Mouse (Mus musculus) heart, embryonic 10.5 days (tissue): ENCODE results near the gene St5. TPM values are rescaled to one million over a fixed set of nuclear protein-coding genes. Genes with fewer than 3 reads are reported as not detected.

Experiments used
- DNase-seq: peaks from one replicate; pipeline ENCODE4 v3.0.0-alpha.2; 2017; ENCODE audit warnings: low spot score
- H3K27ac ChIP-seq: fragments of 300-500 bp; sonication (generic); 2 replicates; pipeline ENCODE4 v1.5.1; 2016; ENCODE audit warnings: mild to moderate bottlenecking
- H3K27me3 ChIP-seq: fragments of 300-500 bp; sonication (generic); 2 replicates; pipeline ENCODE4 v1.6.1; 2016; ENCODE audit warnings: mild to moderate bottlenecking; ENCODE audit not compliant: poor library complexity, insufficient read depth, severe bottlenecking
- H3K36me3 ChIP-seq: fragments of 300-500 bp; sonication (generic); 2 replicates; pipeline ENCODE4 v1.6.1; 2016; ENCODE audit warnings: mild to moderate bottlenecking, moderate library complexity
- H3K4me1 ChIP-seq: fragments of 300-500 bp; sonication (generic); 2 replicates; pipeline ENCODE4 v1.6.1; 2016; ENCODE audit warnings: mild to moderate bottlenecking
- H3K4me3 ChIP-seq: fragments of 300-500 bp; sonication (generic); 2 replicates; pipeline ENCODE4 v1.5.1; 2016; ENCODE audit warnings: mild to moderate bottlenecking, moderate library complexity
- H3K9me3 ChIP-seq: fragments of 300-500 bp; sonication (generic); 2 replicates; pipeline ENCODE4 v1.6.1; 2016; ENCODE audit warnings: mild to moderate bottlenecking, moderate library complexity
- WGBS: fragments of 180-500 bp; shearing (Covaris S2); methylation state at CpG from one replicate; pipeline ENCODE4 v1.1.7; 2016; 5-methylcytosine and 5-hydroxymethylcytosine counted together
- polyA plus RNA-seq: library from polyadenylated mRNA; unstranded; fragments of >200 nt; fragmentation: Nextera tagmentation; extraction: Ambion mirVana; gene quantifications from 2 replicates; pipeline ENCODE4 v1.2.1, GENCODE M21; 2016

Gene St5
- polyA plus RNA-seq, 1 experiment from 2014 or later: 39.9 TPM

DNA sequence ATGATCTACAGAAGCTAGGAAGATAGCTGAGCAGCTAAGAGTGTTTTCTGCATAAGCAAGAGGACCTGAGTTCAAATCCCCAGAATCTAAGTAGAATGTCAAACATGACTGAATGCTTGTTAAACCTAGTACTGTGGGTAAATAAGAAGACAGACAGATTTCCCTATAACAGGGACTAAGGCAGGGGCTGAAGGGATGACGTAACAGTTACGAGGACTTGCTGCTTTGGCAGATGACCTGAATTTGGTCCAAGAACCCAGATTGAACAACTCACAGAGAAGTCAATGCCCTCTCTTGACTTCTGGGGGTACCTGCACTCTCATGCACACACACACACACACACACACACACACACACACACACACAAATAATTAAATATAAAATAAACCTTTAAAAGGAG, 93.1 kb downstream of the St5 start:
- Histone ChIP-seq H3K9me3 (no peaks in the 10 kb centered on the region), H3K4me1 (peaks cover 76% of the 10 kb centered on the region), H3K4me3 (no peak overlapping the region), H3K27ac (no peak overlapping the region; the same call in 1 of the 2 replicates), H3K27me3 (no peaks in the 10 kb centered on the region), H3K36me3 (no peaks in the 10 kb centered on the region)
- WGBS: 90% methylated on average over 2 of the region's 2 CpGs
- no peak for DNase-seq

DNA sequence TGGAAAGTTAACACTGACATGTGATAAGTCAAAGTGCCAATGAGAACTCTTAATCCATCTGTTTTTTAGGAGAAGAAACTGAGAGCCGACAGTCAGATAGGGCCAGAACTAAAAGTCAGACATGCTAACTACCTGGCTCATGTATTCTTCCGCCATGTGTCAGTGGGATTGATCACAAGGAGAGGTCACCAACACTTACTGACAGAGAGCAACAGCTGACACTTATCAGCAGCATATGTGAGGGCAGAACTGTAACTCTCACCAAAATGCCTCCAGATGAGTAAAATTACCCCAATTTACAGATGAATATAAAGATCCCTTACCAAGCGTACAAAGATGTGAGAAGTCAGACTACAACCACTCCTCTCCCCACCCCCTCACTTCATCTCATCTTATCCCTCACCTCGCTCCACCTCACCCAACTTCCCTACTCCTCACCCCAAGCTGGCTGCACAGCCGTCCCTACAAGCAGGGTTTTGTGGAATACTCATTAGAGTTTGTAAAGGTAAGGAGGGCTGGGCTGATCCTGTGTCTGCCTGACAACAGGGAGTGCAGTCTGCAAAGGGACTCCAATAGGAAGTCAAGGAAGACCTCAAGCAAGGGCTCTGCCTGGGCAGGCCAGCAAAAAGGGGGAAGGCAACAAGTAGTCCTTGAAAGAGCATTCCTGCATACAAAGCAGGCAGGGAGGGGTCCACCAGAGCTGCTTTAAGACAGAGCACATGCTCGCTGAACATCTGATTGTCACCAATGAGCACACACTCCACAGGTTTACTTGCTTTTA, 93.7 kb downstream of the St5 start:
- no peak for DNase-seq
- 65% methylated on average over 6 of the region's 6 CpGs for WGBS
- Histone ChIP-seq H3K4me1 (peaks cover 70% of the 10 kb centered on the region), H3K27ac (peak overlapping the region; percentile 53), H3K4me3 (no peak overlapping the region), H3K36me3 (no peaks in the 10 kb centered on the region), H3K9me3 (no peaks in the 10 kb centered on the region), H3K27me3 (no peaks in the 10 kb centered on the region)

DNA sequence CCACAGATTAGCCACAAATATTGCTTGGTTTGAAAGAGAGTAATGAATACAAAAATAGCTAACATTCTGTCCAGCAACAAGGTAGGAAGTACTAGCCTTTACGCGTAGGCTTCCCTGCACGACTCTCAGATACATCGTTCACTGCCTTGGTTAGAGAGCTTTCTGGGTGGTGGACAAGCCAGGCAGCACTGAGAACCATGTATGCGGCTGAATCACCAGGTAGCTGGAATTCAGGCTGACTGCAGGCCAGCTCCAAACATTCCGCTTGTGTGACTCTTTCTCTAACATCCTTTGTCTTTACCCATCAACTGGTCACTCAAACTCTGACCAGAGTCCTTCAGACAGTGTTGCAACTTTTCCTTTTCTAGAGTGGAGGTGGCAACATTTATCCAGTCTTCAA, 94.6 kb downstream of the St5 start:
- H3K27ac ChIP-seq: peak overlapping the region; percentile 75; the same call in 1 of the 2 replicates
- no peaks in the 10 kb centered on the region for H3K36me3 ChIP-seq
- H3K4me3 ChIP-seq: no peak overlapping the region
- 84% methylated on average over 6 of the region's 6 CpGs for WGBS
- H3K4me1 ChIP-seq: peaks cover 62% of the 10 kb centered on the region
- no peaks in the 10 kb centered on the region for H3K9me3 ChIP-seq
- H3K27me3 ChIP-seq: no peaks in the 10 kb centered on the region
- DNase-seq: no peak

DNA sequence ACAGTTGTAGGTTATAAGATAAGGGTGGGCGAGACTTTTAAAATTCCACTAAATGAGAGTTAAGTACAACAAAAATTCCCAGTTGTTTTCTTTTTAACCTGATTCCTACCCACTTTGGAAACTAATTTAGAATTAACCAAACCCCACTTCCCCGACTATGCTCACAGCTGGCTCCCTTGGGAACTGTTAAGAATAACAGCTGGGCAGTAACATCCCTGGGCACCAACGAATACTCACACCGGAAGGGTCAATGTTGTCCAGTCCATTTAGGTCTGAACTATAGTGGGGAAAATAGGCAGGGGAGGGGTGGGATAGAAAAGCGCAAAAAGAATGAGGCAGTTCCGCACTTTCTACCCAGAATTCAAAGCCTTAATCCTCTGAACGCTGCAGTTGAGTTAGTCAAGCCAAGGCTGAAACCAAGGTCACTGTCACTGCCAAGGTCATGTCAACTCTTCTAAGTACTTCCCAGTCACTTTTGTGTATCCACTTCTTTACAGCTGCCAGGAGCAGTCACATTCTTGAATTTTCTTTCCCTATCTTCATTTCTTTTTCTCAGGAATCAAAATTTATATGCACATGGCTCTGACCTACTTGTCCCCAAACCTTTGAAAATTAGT, 96.3 kb downstream of the St5 start:
- Histone ChIP-seq H3K9me3 (no peaks in the 10 kb centered on the region), H3K4me1 (peaks cover 54% of the 10 kb centered on the region), H3K36me3 (no peaks in the 10 kb centered on the region), H3K27me3 (no peaks in the 10 kb centered on the region), H3K4me3 (no peak overlapping the region), H3K27ac (peak overlapping the region; percentile 75)
- 66% methylated on average over 7 of the region's 7 CpGs for WGBS
- DNase-seq: no peak

DNA sequence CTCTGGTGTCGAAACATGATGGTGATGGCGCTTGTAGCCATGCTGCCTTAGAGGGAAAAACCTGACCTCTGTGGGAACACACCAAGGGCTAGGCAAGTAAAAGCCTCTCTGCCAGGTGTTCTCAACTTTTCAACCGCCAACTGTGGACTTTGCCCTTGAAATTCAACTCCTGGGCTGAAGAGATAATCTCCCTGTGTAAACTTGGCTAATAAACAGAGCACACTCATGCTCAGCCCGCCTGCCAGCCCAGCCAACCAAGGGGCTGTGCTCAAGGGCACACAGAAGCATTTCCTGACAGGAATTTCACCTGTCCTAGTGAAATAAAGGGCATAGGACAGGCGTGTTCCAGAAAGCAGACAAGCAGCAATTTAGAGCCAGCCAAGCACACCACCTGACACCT, 100.8 kb downstream of the St5 start:
- Histone ChIP-seq H3K9me3 (no peaks in the 10 kb centered on the region), H3K27ac (peak overlapping the region; percentile 44), H3K4me1 (peaks cover 41% of the 10 kb centered on the region), H3K4me3 (no peak overlapping the region), H3K36me3 (no peaks in the 10 kb centered on the region), H3K27me3 (no peaks in the 10 kb centered on the region)
- WGBS: 64% methylated on average over 5 of the region's 5 CpGs
- no peak for DNase-seq

DNA sequence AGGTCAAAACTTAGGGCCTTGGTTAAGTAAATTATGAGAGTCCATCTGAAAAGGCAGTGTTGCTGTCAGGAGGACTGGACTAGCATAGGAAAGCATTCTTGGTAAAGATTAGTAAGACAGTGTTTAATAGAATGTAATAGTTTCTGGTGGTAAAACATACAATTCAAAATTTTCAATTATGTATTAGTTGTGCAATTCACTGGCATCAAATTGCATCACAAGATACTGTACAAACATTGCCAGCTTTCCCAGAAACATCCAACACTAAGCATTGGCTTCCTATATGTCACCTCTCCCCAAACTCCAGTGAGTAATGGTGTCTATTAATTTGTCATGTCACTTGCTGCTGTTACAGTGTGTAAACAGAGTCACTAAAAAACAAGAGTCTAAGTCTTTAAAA, 101.4 kb downstream of the St5 start:
- DNase-seq: no peak
- Histone ChIP-seq H3K4me1 (peaks cover 35% of the 10 kb centered on the region), H3K4me3 (no peak overlapping the region), H3K27me3 (no peaks in the 10 kb centered on the region), H3K36me3 (no peaks in the 10 kb centered on the region), H3K9me3 (no peaks in the 10 kb centered on the region), H3K27ac (peak overlapping the region; percentile 44; the same call in 1 of the 2 replicates)

DNA sequence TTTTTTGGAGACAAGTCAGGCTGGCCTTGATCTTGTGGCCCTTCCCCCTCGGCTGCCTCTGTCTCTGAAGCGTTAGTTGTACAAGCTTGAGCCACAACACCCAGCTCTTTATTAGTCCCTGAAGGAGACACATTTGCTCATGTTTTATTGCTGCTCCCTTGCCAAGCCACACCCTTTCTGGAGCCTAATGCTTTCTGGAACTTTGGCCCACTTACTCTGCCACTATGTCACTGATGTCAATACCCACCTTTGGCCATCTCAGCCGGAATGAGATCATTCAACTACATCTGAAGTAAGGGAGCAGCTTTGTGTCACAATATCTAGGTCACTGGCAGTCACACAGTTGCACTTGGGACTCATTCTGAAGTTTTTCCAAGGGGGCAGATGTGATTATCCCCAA, 102.7 kb downstream of the St5 start:
- no peaks in the 10 kb centered on the region for H3K27me3 ChIP-seq
- H3K27ac ChIP-seq: peak overlapping the region; percentile 48; the same call in 1 of the 2 replicates
- H3K9me3 ChIP-seq: no peaks in the 10 kb centered on the region
- no peaks in the 10 kb centered on the region for H3K36me3 ChIP-seq
- H3K4me1 ChIP-seq: peaks cover 29% of the 10 kb centered on the region
- DNase-seq: no peak
- WGBS: 67% methylated on average over 3 of the region's 3 CpGs
- H3K4me3 ChIP-seq: no peak overlapping the region

DNA sequence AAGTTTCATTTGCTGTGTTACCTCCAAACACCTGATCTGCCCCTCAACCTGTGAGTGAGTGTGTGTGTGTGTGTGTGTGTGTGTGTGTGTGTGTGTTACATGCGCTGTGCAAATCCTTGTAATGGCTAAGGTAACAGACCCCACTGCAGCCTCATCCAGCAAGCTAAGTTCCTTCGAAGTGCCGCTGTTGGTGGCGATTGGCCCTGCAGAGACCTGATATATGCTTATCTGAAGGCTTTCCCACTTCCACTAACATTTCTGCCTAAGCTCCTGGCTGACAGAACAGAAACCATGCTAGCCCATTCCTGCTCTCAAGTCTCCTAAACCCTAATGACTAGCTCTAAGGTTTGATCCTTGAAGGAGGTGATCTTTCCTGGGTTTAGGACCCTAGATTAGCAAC, 103.4 kb downstream of the St5 start:
- H3K4me3 ChIP-seq: no peak overlapping the region
- no peak for DNase-seq
- no peaks in the 10 kb centered on the region for H3K9me3 ChIP-seq
- WGBS: 59% methylated on average over 4 of the region's 4 CpGs
- H3K27me3 ChIP-seq: no peaks in the 10 kb centered on the region
- peaks cover 34% of the 10 kb centered on the region for H3K4me1 ChIP-seq
- peak overlapping the region; percentile 48; the same call in 1 of the 2 replicates for H3K27ac ChIP-seq
- H3K36me3 ChIP-seq: no peaks in the 10 kb centered on the region

DNA sequence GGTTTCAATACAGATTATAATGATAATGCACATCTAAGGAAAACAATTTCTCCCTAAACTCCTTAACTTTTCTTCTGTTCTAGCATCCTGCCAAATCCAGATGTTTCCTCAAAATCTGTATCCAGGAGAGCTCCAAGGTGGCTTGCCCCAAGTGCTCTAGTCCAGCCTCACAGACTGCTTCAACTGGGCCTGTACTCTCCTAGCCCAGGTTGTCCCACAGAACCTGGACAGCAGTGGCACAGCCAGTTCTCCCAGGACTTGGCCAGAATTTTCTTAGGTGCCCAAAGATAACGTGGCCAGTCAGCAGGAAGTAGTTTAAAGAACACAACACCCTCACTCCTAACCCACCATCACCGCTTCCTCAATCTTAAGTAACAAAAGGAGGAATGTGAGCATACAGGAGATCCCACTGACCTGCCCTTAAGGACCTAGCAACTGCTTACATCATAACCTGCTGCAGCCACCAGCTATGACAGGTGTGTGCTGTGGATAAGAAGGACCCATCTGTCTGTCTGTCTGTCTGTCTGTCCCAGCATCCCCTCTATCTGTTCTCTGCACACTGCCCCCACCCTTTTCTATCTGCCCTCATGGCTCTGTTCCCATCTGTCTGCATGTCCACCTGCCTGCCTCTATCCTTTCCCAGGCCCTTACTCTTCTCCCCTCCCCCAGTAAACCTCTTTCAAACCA, 108.4 kb downstream of the St5 start:
- 78% methylated on average over 2 of the region's 2 CpGs for WGBS
- peaks cover 40% of the 10 kb centered on the region for H3K4me1 ChIP-seq
- no peak overlapping the region for H3K4me3 ChIP-seq
- H3K27ac ChIP-seq: 0 out of 2 replicates have a peak overlapping the region, but pooled peaks have one; percentile 4
- H3K9me3 ChIP-seq: no peaks in the 10 kb centered on the region
- H3K36me3 ChIP-seq: no peaks in the 10 kb centered on the region
- peak; percentile 89 for DNase-seq
- H3K27me3 ChIP-seq: no peaks in the 10 kb centered on the region

DNA sequence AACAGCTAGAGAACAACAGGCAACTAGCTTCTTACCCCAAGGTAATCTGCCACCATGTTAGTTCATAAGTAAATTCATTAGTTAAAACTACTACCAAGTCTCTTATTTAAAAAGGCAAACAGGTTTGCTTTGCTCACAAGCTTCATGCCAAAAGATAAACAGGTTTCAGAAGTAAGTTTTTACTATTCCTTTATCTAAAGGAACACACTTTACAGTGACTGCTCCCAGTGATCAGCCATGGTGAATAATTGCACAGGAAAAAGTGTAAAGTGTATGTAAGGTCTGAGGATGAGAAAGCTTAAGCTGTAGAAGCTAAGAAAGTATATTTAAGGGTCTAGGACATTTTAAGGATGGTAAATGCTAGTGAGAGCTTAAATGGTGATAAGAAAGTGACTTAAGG, 109.4 kb downstream of the St5 start:
- Histone ChIP-seq H3K4me1 (peaks cover 40% of the 10 kb centered on the region), H3K27me3 (no peaks in the 10 kb centered on the region), H3K9me3 (no peaks in the 10 kb centered on the region), H3K27ac (no peak overlapping the region), H3K36me3 (no peaks in the 10 kb centered on the region), H3K4me3 (no peak overlapping the region)
- DNase-seq: no peak

DNA sequence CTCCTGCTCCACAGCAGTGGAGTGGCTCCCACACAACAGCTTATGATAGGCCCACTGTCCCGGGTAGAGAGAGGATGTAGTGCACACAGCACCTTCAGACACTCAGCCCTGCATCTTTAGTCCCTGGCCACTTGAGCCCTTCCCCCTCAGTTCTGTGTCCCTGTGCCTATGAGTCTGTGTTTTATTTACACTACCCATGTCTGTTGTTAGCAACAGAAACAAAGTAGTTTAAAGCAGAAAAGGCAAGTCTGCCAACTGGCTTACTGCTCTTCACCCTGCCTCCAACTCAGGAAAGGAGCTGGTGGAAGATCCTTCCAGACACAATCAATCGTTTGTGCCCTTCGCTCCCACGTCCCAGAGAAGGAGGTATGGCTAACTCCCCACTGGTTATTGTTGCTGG, 111.2 kb downstream of the St5 start:
- H3K27ac ChIP-seq: 0 out of 2 replicates have a peak overlapping the region, but pooled peaks have one; percentile 7
- no peaks in the 10 kb centered on the region for H3K9me3 ChIP-seq
- DNase-seq: no peak
- H3K4me3 ChIP-seq: no peak overlapping the region
- H3K36me3 ChIP-seq: no peaks in the 10 kb centered on the region
- H3K27me3 ChIP-seq: no peaks in the 10 kb centered on the region
- 36% methylated on average over 4 of the region's 4 CpGs for WGBS
- H3K4me1 ChIP-seq: peaks cover 55% of the 10 kb centered on the region

DNA sequence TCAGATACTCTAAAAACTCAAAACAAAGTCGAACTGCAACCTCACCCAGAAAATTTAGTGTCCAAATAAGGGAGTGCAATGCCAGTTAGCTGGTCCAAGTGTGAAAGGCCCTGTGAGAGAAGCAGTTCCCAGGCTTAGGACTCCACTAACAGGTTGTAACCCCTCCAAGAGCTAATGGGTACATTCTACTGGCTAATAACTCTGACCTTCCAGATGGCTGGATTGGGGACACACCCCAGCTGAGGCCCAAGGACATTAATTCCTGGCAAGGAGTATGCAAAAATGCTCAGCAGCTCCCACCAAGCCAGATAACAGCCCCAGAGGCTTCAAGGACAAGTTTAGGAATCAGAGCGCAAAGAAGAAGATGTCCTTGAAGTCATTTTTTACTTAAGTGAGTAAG, 112.8 kb downstream of the St5 start:
- no peak for DNase-seq
- H3K4me3 ChIP-seq: no peak overlapping the region
- H3K27me3 ChIP-seq: no peaks in the 10 kb centered on the region
- H3K36me3 ChIP-seq: no peaks in the 10 kb centered on the region
- no peaks in the 10 kb centered on the region for H3K9me3 ChIP-seq
- peak overlapping the region; percentile 30 for H3K27ac ChIP-seq
- H3K4me1 ChIP-seq: peaks cover 58% of the 10 kb centered on the region
- WGBS: 73% methylated on average over 2 of the region's 2 CpGs

DNA sequence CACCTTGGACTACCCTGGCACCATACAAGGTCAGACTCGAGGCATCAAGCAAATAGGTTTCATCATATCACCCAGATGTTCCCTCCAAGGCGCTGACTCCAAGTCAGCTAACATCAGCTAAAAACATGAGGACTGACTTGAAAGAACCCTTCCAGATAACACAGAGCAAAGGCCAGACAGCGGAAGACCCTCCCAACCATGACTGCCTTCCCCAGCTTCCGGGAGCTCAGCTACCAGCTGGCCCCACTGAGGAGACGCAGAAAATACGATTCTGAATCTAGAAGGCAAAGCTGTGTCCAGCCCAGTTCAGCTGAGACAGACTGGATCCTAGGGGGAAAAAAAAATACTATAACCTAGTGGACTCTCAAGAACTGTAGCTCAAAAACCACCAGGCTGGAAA, 114.4 kb downstream of the St5 start:
- H3K4me3 ChIP-seq: no peak overlapping the region
- H3K27ac ChIP-seq: peak overlapping the region; percentile 62
- H3K36me3 ChIP-seq: no peaks in the 10 kb centered on the region
- no peaks in the 10 kb centered on the region for H3K27me3 ChIP-seq
- H3K4me1 ChIP-seq: peaks cover 55% of the 10 kb centered on the region
- H3K9me3 ChIP-seq: no peaks in the 10 kb centered on the region
- DNase-seq: no peak
- 40% methylated on average over 6 of the region's 6 CpGs for WGBS
